In genomic region chr5:143066551-143066958, GRCm38 (mm10) we compare ENCODE assay signal across 9 mouse cellular contexts. TPM values are rescaled to one million over a fixed set of nuclear protein-coding genes. Genes with fewer than 3 reads are reported as not detected.
A peak's percentile ranks its signal among the peaks of the same experiment; 100 is the strongest.
DNase-seq lines count a peak whose midpoint lies in the region; ATAC-seq and TF ChIP-seq lines count a peak whose summit lies in the region.
"Had no signal": no experiment of that assay in that cellular context is flagged by ENCODE, and none has a peak within 500 bp of the region (broad histone marks: within the 10 kb centered on the region; RNA-seq: fewer than 3 reads in every experiment).

No protein-coding gene starts in this region.

- no peaks in the 10 kb centered on the region for H3K27me3 ChIP-seq in Patski
- H3K27me3 ChIP-seq in kidney, postnatal 0 days (ENCODE audit: insufficient read depth, low read length): no peaks in the 10 kb centered on the region
- H3K27me3 ChIP-seq in liver, embryonic 15.5 days: no peaks in the 10 kb centered on the region
- no peaks in the 10 kb centered on the region for H3K27me3 ChIP-seq in neural tube, embryonic 13.5 days
- H3K27me3 ChIP-seq: heart, embryonic 15.5 days had no signal

- H3K4me2 ChIP-seq in kidney, postnatal 0 days (ENCODE audit: low read length): no peak overlapping the region
- H3K4me2 ChIP-seq in liver, embryonic 15.5 days: peak overlapping the region; percentile 44
- H3K4me2 ChIP-seq in neural tube, embryonic 13.5 days: no peak overlapping the region
- H3K4me2 ChIP-seq: heart, embryonic 15.5 days had no signal

- H3K4me3 ChIP-seq in kidney, postnatal 0 days (replicated peaks; ENCODE audit: low read depth, low read length): no peak overlapping the region
- no peak overlapping the region for H3K4me3 ChIP-seq in liver, embryonic 15.5 days (replicated peaks)
- no peak overlapping the region for H3K4me3 ChIP-seq in neural tube, embryonic 13.5 days
- H3K4me3 ChIP-seq: heart, embryonic 15.5 days had no signal

- CTCF ChIA-PET in Patski (lab: Charles Lee): interaction anchor here (0.7 to 5.2 kb wide), 24 partner anchors 8 to 189 kb away, joined by 3 to 44 read pairs (median 6); no protein-coding TSS in a partner anchor

- ATAC-seq in CD4-positive, CD25-positive, alpha-beta regulatory T cell, adult 4 months: peak; percentile 75
- ATAC-seq in Patski: no peak
- ATAC-seq in common myeloid progenitor, adult 5-6 weeks (replicated peaks; ENCODE audit: low read depth, poor library complexity, severe bottlenecking): peak; percentile 94
- ATAC-seq in kidney, postnatal 0 days (replicated peaks; ENCODE audit: low FRiP score, low read depth): no peak
- peak; percentile 88 for ATAC-seq in liver, embryonic 15.5 days (ENCODE audit: insufficient read depth)
- ATAC-seq in neural tube, embryonic 13.5 days (ENCODE audit: low read depth): peak; percentile 19; the same call in 1 of the 2 replicates

- peaks cover 52% of the 10 kb centered on the region for H3K36me3 ChIP-seq in kidney, postnatal 0 days (ENCODE audit: insufficient read depth, low read length)
- peaks cover 72% of the 10 kb centered on the region for H3K36me3 ChIP-seq in liver, embryonic 15.5 days (replicated peaks)
- peaks cover 45% of the 10 kb centered on the region for H3K36me3 ChIP-seq in neural tube, embryonic 13.5 days

- no peaks in the 10 kb centered on the region for H3K4me1 ChIP-seq in kidney, postnatal 0 days (replicated peaks; ENCODE audit: insufficient read depth, low read length)
- H3K4me1 ChIP-seq in liver, embryonic 15.5 days (replicated peaks): peaks cover 69% of the 10 kb centered on the region
- H3K4me1 ChIP-seq in neural tube, embryonic 13.5 days (replicated peaks): peaks cover 13% of the 10 kb centered on the region

- no peak for DNase-seq in Patski (ENCODE audit: low read depth, low spot score)
- peak; percentile 49 for DNase-seq in gastrocnemius, postnatal 10 days
- DNase-seq in kidney, postnatal 0 days (ENCODE audit: low spot score): peak; percentile 88
- no peak for DNase-seq in ovary, postnatal 36 days (ENCODE audit: low spot score)

- no peak overlapping the region for H3K9ac ChIP-seq in kidney, postnatal 0 days (ENCODE audit: low read depth, low read length)
- H3K9ac ChIP-seq in liver, embryonic 15.5 days: no peak overlapping the region
- no peak overlapping the region for H3K9ac ChIP-seq in neural tube, embryonic 13.5 days
- H3K9ac ChIP-seq: heart, embryonic 15.5 days had no signal

- TF ChIP-seq CTCF in Patski (IDR thresholded peaks at IDR 0.05): peak; percentile 82
- peak; percentile 90 for TF ChIP-seq CTCF in kidney, postnatal 0 days (IDR thresholded peaks at IDR 0.05; ENCODE audit: low read depth)

- POLR2A ChIA-PET in Patski (lab: Charles Lee): interaction anchor here (0.6 to 1.7 kb wide), 3 partner anchors 12 to 133 kb away, joined by 3 to 4 read pairs (median 4); no protein-coding TSS in a partner anchor

- H3K27ac ChIP-seq in kidney, postnatal 0 days: no peak overlapping the region
- H3K27ac ChIP-seq in liver, embryonic 15.5 days (replicated peaks): peak overlapping the region; percentile 83
- no peak overlapping the region for H3K27ac ChIP-seq in neural tube, embryonic 13.5 days (replicated peaks)
- H3K27ac ChIP-seq: heart, embryonic 15.5 days had no signal

- 14% methylated on average over 1 of the region's 1 CpGs for WGBS in kidney, postnatal 0 days
- WGBS in liver, embryonic 15.5 days (ENCODE audit: insufficient replicate concordance): 8% methylated on average over 1 of the region's 1 CpGs
- 18% methylated on average over 1 of the region's 1 CpGs for WGBS in neural tube, embryonic 13.5 days

- in situ Hi-C loops in Patski (cut with MboI; ENCODE audit: low pct_unique_long_range_greater_than_20kb): no loop called here

- H3K9me3 ChIP-seq in kidney, postnatal 0 days (replicated peaks; ENCODE audit: low read length): no peaks in the 10 kb centered on the region
- no peaks in the 10 kb centered on the region for H3K9me3 ChIP-seq in liver, embryonic 15.5 days (replicated peaks)
- H3K9me3 ChIP-seq in neural tube, embryonic 13.5 days: no peaks in the 10 kb centered on the region
- H3K9me3 ChIP-seq: heart, embryonic 15.5 days had no signal

RNA-seq across cellular contexts. Expression of gene Rnf216, which starts 46.2 kb away (rescaled TPM):
- 10 to 100 TPM; 38.2 to 39.8 TPM for polyA plus RNA-seq in CD4-positive, CD25-positive, alpha-beta regulatory T cell, adult 4 months (2017; shearing (Covaris generic))
- polyA plus RNA-seq in Patski (2021): 48.0 TPM
- 46.8 and 76.1 TPM in 2 replicates for total RNA-seq in common myeloid progenitor, adult 5-6 weeks (2017)
- 10 to 100 TPM; 22.1 to 25.9 TPM for total RNA-seq in gastrocnemius, postnatal 10 days (2021)
- polyA plus RNA-seq in kidney, postnatal 0 days (2015; fragmentation: Nextera tagmentation; extraction: Ambion mirVana): 29.9 and 30.2 TPM in 2 replicates
- 13.2 and 13.9 TPM in 2 replicates for polyA plus RNA-seq in liver, embryonic 15.5 days (2015; fragmentation: Nextera tagmentation; extraction: Ambion mirVana)
- polyA plus RNA-seq in neural tube, embryonic 13.5 days (2015; fragmentation: Nextera tagmentation; extraction: Ambion mirVana): 33.1 and 36.1 TPM in 2 replicates

Comparison
In these comparisons a context has a peak if more than half of its experiments do, and no peak if none do; other contexts are left out.
1. ATAC-seq: peak in CD4-positive, CD25-positive, alpha-beta regulatory T cell, adult 4 months (single experiment), common myeloid progenitor, adult 5-6 weeks (single experiment), liver, embryonic 15.5 days (single experiment) and neural tube, embryonic 13.5 days (single experiment); none in Patski (single experiment) and kidney, postnatal 0 days (single experiment).
2. DNase-seq: peak in gastrocnemius, postnatal 10 days (single experiment) and kidney, postnatal 0 days (single experiment); none in Patski (single experiment) and ovary, postnatal 36 days (single experiment).